Mouse (Mus musculus): Measurements from ENCODE around the gene Acap1. TPM values are rescaled to one million over a fixed set of nuclear protein-coding genes. Genes with fewer than 3 reads are reported as not detected.
A peak's percentile ranks its signal among the peaks of the same experiment; 100 is the strongest.

The Acap1 gene
- polyA plus RNA-seq, 1 experiment from 2014 or later: 5.2 TPM

- H3K27me3 ChIP-seq (replicated peaks; ENCODE audit: control insufficient read depth, insufficient read depth, low read length): no peaks in the 10 kb centered on the region
- H3K36me3 ChIP-seq (ENCODE audit: control insufficient read depth, insufficient read depth, low read length): peaks cover 10% of the 10 kb centered on the region; the same call in 1 of the 2 replicates
- H3K9ac ChIP-seq (ENCODE audit: low read depth, low read length): peak overlapping the region; percentile 96
- H3K4me2 ChIP-seq (ENCODE audit: low read depth, low read length): peak overlapping the region; percentile 96
- no peak for ATAC-seq
- peak overlapping the region; percentile 82 for H3K4me3 ChIP-seq (ENCODE audit: low read length)
- H3K9me3 ChIP-seq (ENCODE audit: control insufficient read depth, low read length): no peaks in the 10 kb centered on the region
- H3K27ac ChIP-seq (ENCODE audit: low read length): no peak overlapping the region
- WGBS: 20% methylated on average over 4 of the region's 4 CpGs
- peaks cover 11% of the 10 kb centered on the region; the same call in 1 of the 2 replicates for H3K4me1 ChIP-seq (ENCODE audit: control insufficient read depth, insufficient read depth, low read length)
Measured at GRCm38 (mm10) chr11:69899870-69900269, 4.5 kb upstream of the Acap1 start.

DNA sequence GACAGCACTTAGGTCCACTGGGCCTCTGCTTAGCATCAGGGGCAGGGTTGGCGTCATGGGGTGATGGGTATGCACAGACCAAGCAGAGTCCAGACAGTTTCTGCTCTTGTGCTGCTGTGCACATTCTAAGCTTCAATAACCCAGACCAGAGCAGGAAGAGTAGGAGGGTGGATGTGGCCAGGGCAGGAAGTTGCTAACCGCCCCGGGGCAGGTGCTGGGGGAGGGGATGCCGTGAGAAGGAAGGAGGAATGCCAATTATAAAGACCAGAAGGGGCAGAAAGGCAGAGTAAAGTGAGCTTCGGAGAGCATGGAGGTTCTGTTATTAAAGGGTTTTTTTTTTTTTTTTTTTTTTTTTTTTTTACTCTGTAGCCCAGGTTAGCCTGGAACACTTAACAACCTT lies 668 bp downstream of the Acap1 start:
- H3K27ac ChIP-seq (ENCODE audit: low read length): no peak overlapping the region
- H3K9me3 ChIP-seq (ENCODE audit: control insufficient read depth, low read length): no peaks in the 10 kb centered on the region
- no peak overlapping the region for H3K4me3 ChIP-seq (ENCODE audit: low read length)
- H3K9ac ChIP-seq (ENCODE audit: low read depth, low read length): no peak overlapping the region
- no peaks in the 10 kb centered on the region for H3K36me3 ChIP-seq (ENCODE audit: control insufficient read depth, insufficient read depth, low read length)
- ATAC-seq: no peak
- WGBS: 73% methylated on average over 5 of the region's 5 CpGs
- no peaks in the 10 kb centered on the region for H3K27me3 ChIP-seq (replicated peaks; ENCODE audit: control insufficient read depth, insufficient read depth, low read length)
- no peak overlapping the region for H3K4me2 ChIP-seq (ENCODE audit: low read depth, low read length)
- H3K4me1 ChIP-seq (ENCODE audit: control insufficient read depth, insufficient read depth, low read length): no peaks in the 10 kb centered on the region

GRCm38 (mm10) chr11:69891482-69891881 lies 3.9 kb downstream of the Acap1 start:
- Histone ChIP-seq H3K4me1 (ENCODE audit: control insufficient read depth, insufficient read depth, low read length) (no peaks in the 10 kb centered on the region), H3K36me3 (ENCODE audit: control insufficient read depth, insufficient read depth, low read length) (no peaks in the 10 kb centered on the region), H3K27me3 (replicated peaks; ENCODE audit: control insufficient read depth, insufficient read depth, low read length) (no peaks in the 10 kb centered on the region), H3K9me3 (ENCODE audit: control insufficient read depth, low read length) (no peaks in the 10 kb centered on the region), H3K4me3 (ENCODE audit: low read length) (no peak overlapping the region), H3K27ac (ENCODE audit: low read length) (no peak overlapping the region), H3K4me2 (ENCODE audit: low read depth, low read length) (no peak overlapping the region), H3K9ac (ENCODE audit: low read depth, low read length) (no peak overlapping the region)
- WGBS: 76% methylated on average over 4 of the region's 4 CpGs
- ATAC-seq: no peak

DNA sequence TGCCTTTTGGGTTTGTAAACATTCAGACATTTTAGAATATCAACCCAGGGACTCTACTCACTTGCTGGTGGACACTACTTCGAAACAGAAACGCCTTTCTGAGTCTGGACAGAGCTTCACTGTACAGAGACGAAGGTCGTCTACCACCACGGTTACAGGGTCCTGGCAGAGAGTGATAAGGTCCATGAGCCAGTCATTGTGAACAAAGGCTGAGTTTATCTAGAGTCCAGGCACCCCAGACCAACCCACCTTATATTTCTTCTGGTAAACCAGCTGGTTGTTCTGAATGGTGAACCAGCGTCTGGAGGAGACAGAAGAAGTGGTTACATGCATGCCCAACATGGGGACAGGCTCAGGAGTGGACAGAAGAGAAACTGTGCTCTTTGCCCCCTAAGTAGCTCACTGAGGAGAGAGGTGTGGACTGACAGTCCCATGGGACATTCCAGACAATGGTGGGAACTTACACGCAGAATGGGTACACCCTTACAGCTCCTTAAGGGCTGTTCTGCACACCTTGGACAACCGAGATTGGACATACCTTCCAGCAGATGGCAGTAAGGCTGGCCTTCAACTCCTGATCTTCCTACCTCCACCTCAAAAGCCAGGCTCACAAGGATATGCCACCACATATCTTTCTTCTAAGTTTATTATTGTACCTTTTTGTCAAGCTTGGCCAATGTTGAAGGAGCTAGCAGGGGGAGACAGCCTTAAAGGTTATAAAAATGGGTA lies 8.3 kb downstream of the Acap1 start:
- ATAC-seq: no peak
- Histone ChIP-seq H3K4me2 (ENCODE audit: low read depth, low read length) (no peak overlapping the region), H3K4me3 (ENCODE audit: low read length) (no peak overlapping the region), H3K9me3 (ENCODE audit: control insufficient read depth, low read length) (no peaks in the 10 kb centered on the region), H3K27ac (ENCODE audit: low read length) (no peak overlapping the region), H3K27me3 (replicated peaks; ENCODE audit: control insufficient read depth, insufficient read depth, low read length) (no peaks in the 10 kb centered on the region), H3K4me1 (ENCODE audit: control insufficient read depth, insufficient read depth, low read length) (no peaks in the 10 kb centered on the region), H3K9ac (ENCODE audit: low read depth, low read length) (no peak overlapping the region), H3K36me3 (ENCODE audit: control insufficient read depth, insufficient read depth, low read length) (no peaks in the 10 kb centered on the region)
- WGBS: 62% methylated on average over 8 of the region's 8 CpGs

- Histone ChIP-seq H3K4me2 (ENCODE audit: low read depth, low read length) (no peak overlapping the region), H3K27me3 (replicated peaks; ENCODE audit: control insufficient read depth, insufficient read depth, low read length) (no peaks in the 10 kb centered on the region), H3K27ac (ENCODE audit: low read length) (no peak overlapping the region), H3K9ac (ENCODE audit: low read depth, low read length) (0 out of 2 replicates have a peak overlapping the region, but pooled peaks have one; percentile 27), H3K4me1 (ENCODE audit: control insufficient read depth, insufficient read depth, low read length) (peaks cover 15% of the 10 kb centered on the region), H3K9me3 (ENCODE audit: control insufficient read depth, low read length) (no peaks in the 10 kb centered on the region), H3K4me3 (ENCODE audit: low read length) (no peak overlapping the region), H3K36me3 (ENCODE audit: control insufficient read depth, insufficient read depth, low read length) (no peaks in the 10 kb centered on the region)
- WGBS: 73% methylated on average over 8 of the region's 8 CpGs
- no peak for ATAC-seq
Measured at GRCm38 (mm10) chr11:69884663-69885062, 10.7 kb downstream of the Acap1 start.

- H3K36me3 ChIP-seq (ENCODE audit: control insufficient read depth, insufficient read depth, low read length): no peaks in the 10 kb centered on the region
- H3K4me2 ChIP-seq (ENCODE audit: low read depth, low read length): no peak overlapping the region
- no peak overlapping the region for H3K4me3 ChIP-seq (ENCODE audit: low read length)
- H3K27me3 ChIP-seq (replicated peaks; ENCODE audit: control insufficient read depth, insufficient read depth, low read length): no peaks in the 10 kb centered on the region
- H3K4me1 ChIP-seq (ENCODE audit: control insufficient read depth, insufficient read depth, low read length): peaks cover 19% of the 10 kb centered on the region
- no peak overlapping the region; the same call in 1 of the 2 replicates for H3K27ac ChIP-seq (ENCODE audit: low read length)
- ATAC-seq: no peak
- no peaks in the 10 kb centered on the region for H3K9me3 ChIP-seq (ENCODE audit: control insufficient read depth, low read length)
- 0 out of 2 replicates have a peak overlapping the region, but pooled peaks have one; percentile 38 for H3K9ac ChIP-seq (ENCODE audit: low read depth, low read length)
- 62% methylated on average over 9 of the region's 9 CpGs for WGBS
Measured at GRCm38 (mm10) chr11:69884240-69884639, 11.1 kb downstream of the Acap1 start.

DNA sequence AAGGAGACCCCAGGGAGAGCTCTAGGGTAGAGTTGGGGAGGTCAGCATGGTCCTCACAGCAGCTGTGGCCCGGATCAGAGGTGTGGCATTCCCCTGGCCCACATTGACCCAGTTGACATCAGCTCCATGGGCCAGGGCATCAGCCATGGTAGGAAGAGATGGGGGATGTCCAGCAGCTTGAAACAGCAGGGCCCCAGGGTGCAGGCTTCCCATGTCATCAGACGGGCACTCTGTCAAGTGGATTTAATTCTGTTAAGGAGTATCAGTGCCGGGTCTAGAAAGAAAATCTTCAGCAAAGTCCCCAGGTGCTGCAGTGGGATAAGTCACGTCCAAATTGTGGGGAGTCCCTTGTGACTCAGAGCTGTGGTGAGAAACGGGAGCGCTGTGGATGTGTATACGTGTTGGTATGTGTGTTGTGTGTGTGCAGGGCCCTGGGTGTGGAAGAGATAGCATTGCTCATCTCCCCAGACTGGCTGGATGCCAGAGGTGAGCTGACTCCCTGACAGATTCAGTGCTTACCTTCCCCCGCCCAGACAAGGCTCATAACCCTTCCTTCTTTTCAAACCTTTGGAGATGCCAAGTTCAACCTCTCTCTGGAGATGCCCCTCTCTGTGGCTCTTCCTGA lies 11.7 kb downstream of the Acap1 start:
- no peaks in the 10 kb centered on the region for H3K36me3 ChIP-seq (ENCODE audit: control insufficient read depth, insufficient read depth, low read length)
- no peak overlapping the region for H3K4me3 ChIP-seq (ENCODE audit: low read length)
- H3K4me1 ChIP-seq (ENCODE audit: control insufficient read depth, insufficient read depth, low read length): peaks cover 22% of the 10 kb centered on the region
- ATAC-seq: no peak
- H3K9me3 ChIP-seq (ENCODE audit: control insufficient read depth, low read length): no peaks in the 10 kb centered on the region
- WGBS: 84% methylated on average over 8 of the region's 8 CpGs
- H3K27ac ChIP-seq (ENCODE audit: low read length): no peak overlapping the region; the same call in 1 of the 2 replicates
- no peak overlapping the region for H3K4me2 ChIP-seq (ENCODE audit: low read depth, low read length)
- H3K9ac ChIP-seq (ENCODE audit: low read depth, low read length): 0 out of 2 replicates have a peak overlapping the region, but pooled peaks have one; percentile 38
- no peaks in the 10 kb centered on the region for H3K27me3 ChIP-seq (replicated peaks; ENCODE audit: control insufficient read depth, insufficient read depth, low read length)

- Histone ChIP-seq H3K4me3 (ENCODE audit: low read length) (no peak overlapping the region), H3K4me2 (ENCODE audit: low read depth, low read length) (no peak overlapping the region), H3K9ac (ENCODE audit: low read depth, low read length) (no peak overlapping the region), H3K27me3 (replicated peaks; ENCODE audit: control insufficient read depth, insufficient read depth, low read length) (no peaks in the 10 kb centered on the region), H3K36me3 (ENCODE audit: control insufficient read depth, insufficient read depth, low read length) (no peaks in the 10 kb centered on the region), H3K4me1 (ENCODE audit: control insufficient read depth, insufficient read depth, low read length) (peaks cover 23% of the 10 kb centered on the region), H3K27ac (ENCODE audit: low read length) (no peak overlapping the region), H3K9me3 (ENCODE audit: control insufficient read depth, low read length) (no peaks in the 10 kb centered on the region)
- 65% methylated on average over 4 of the region's 4 CpGs for WGBS
- no peak for ATAC-seq
Measured at GRCm38 (mm10) chr11:69883066-69883465, 12.3 kb downstream of the Acap1 start.

DNA sequence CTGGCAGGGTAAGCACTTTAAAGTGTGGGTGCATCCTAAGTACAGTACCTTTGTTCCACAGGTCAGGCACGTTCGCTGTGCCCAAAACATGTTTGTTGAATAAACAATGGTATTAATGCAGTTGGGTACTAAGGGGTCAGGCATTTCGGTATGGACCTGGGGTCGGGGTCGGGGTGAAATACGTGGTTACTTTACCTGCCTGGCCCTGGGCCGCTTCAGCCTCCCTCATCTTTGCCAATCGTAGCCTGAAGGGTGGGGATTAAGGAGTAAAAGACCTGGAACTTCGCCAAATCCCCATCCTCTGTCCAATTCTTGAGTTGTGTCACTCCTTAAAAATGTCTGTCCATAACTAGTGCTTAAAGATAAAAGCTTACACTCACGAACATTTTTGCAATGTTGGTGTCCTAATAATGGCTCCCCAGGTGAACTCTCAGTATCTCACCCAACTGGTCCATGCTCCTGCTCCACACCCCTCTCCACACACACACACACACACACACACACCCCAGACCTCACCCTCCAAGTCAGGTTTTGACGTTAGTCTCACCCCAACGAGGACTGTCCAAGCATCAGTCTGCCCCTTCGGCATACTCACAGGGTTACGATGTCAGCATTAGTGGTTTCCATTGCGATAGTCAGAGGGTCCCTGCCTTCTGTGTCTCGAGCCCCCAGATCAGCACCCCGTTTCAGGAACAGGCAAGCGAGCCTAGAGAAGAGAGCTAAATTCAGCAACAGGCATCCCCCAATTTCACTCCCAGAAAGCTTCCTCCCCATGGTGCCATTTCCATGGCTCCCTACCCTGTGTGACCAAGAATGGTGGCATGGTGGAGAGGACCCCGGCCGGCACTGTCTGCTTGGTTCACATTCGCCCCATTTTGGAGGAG lies 13.3 kb downstream of the Acap1 start:
- H3K4me3 ChIP-seq (ENCODE audit: low read length): peak overlapping the region; percentile 50
- H3K27ac ChIP-seq (ENCODE audit: low read length): peak overlapping the region; percentile 88
- no peaks in the 10 kb centered on the region for H3K36me3 ChIP-seq (ENCODE audit: control insufficient read depth, insufficient read depth, low read length)
- peak overlapping the region; percentile 84 for H3K4me2 ChIP-seq (ENCODE audit: low read depth, low read length)
- peak overlapping the region; percentile 71 for H3K9ac ChIP-seq (ENCODE audit: low read depth, low read length)
- 57% methylated on average over 21 of the region's 21 CpGs for WGBS
- ATAC-seq: peak; percentile 3; the same call in 1 of the 2 replicates
- no peaks in the 10 kb centered on the region for H3K9me3 ChIP-seq (ENCODE audit: control insufficient read depth, low read length)
- H3K4me1 ChIP-seq (ENCODE audit: control insufficient read depth, insufficient read depth, low read length): peaks cover 30% of the 10 kb centered on the region
- H3K27me3 ChIP-seq (replicated peaks; ENCODE audit: control insufficient read depth, insufficient read depth, low read length): no peaks in the 10 kb centered on the region

Measured in intestine, embryonic 16.5 days (tissue).